18 mouse cellular contexts compared by ENCODE assay signal in genomic region chr12:40463828-40464227, GRCm38 (mm10). TPM values are rescaled to one million over a fixed set of nuclear protein-coding genes. Genes with fewer than 3 reads are reported as not detected.
DNase-seq lines count a peak whose midpoint lies in the region; ATAC-seq and TF ChIP-seq lines count a peak whose summit lies in the region.
"Had no signal": no experiment of that assay in that cellular context is flagged by ENCODE, and none has a peak within 500 bp of the region (broad histone marks: within the 10 kb centered on the region; RNA-seq: fewer than 3 reads in every experiment).

No protein-coding gene starts in this region.

- WGBS in forebrain, embryonic 14.5 days: 55% methylated on average over 2 of the region's 2 CpGs
- 46% methylated on average over 2 of the region's 2 CpGs for WGBS in forebrain, embryonic 13.5 days
- 60% methylated on average over 2 of the region's 2 CpGs for WGBS in hindbrain, embryonic 10.5 days
- 59% methylated on average over 2 of the region's 2 CpGs for WGBS in hindbrain, embryonic 14.5 days
- WGBS in lung, embryonic 14.5 days: 43% methylated on average over 2 of the region's 2 CpGs
- WGBS in lung, adult 2 months: 27% methylated on average over 2 of the region's 2 CpGs

- no peaks in the 10 kb centered on the region for H3K36me3 ChIP-seq in forebrain, embryonic 14.5 days (ENCODE audit: control insufficient read depth, insufficient read depth, low read length)
- no peaks in the 10 kb centered on the region for H3K36me3 ChIP-seq in forebrain, embryonic 13.5 days (ENCODE audit: poor library complexity, severe bottlenecking)
- H3K36me3 ChIP-seq in hindbrain, embryonic 10.5 days: no peaks in the 10 kb centered on the region
- H3K36me3 ChIP-seq in hindbrain, embryonic 14.5 days (replicated peaks; ENCODE audit: control insufficient read depth, insufficient read depth): no peaks in the 10 kb centered on the region
- H3K36me3 ChIP-seq in lung, embryonic 14.5 days (ENCODE audit: insufficient read depth): no peaks in the 10 kb centered on the region
- H3K36me3 ChIP-seq: embryonic facial prominence, embryonic 12.5 days; limb, embryonic 12.5 days; stomach, embryonic 15.5 days had no signal

- no peak overlapping the region for H3K27ac ChIP-seq in forebrain, embryonic 14.5 days (ENCODE audit: low read depth, low read length)
- no peak overlapping the region for H3K27ac ChIP-seq in forebrain, embryonic 13.5 days
- peak overlapping the region; percentile 64 for H3K27ac ChIP-seq in hindbrain, embryonic 10.5 days
- no peak overlapping the region for H3K27ac ChIP-seq in hindbrain, embryonic 14.5 days
- H3K27ac ChIP-seq in lung, embryonic 14.5 days (ENCODE audit: low read depth): 0 out of 2 replicates have a peak overlapping the region, but pooled peaks have one; percentile 12
- H3K27ac ChIP-seq: embryonic facial prominence, embryonic 12.5 days; kidney, postnatal 0 days; limb, embryonic 12.5 days; liver, embryonic 14.5 days; stomach, embryonic 15.5 days had no signal

- no peak overlapping the region for H3K9ac ChIP-seq in forebrain, embryonic 14.5 days (ENCODE audit: low read length)
- H3K9ac ChIP-seq in forebrain, embryonic 13.5 days: no peak overlapping the region
- no peak overlapping the region for H3K9ac ChIP-seq in hindbrain, embryonic 14.5 days
- no peak overlapping the region for H3K9ac ChIP-seq in lung, embryonic 14.5 days
- H3K9ac ChIP-seq: embryonic facial prominence, embryonic 12.5 days; limb, embryonic 12.5 days; liver, embryonic 14.5 days; stomach, embryonic 15.5 days had no signal

- no peaks in the 10 kb centered on the region for H3K27me3 ChIP-seq in forebrain, embryonic 14.5 days (replicated peaks; ENCODE audit: control insufficient read depth, insufficient read depth, low read length)
- H3K27me3 ChIP-seq in forebrain, embryonic 13.5 days: no peaks in the 10 kb centered on the region
- H3K27me3 ChIP-seq in hindbrain, embryonic 10.5 days (ENCODE audit: insufficient read depth, poor library complexity, severe bottlenecking): no peaks in the 10 kb centered on the region
- no peaks in the 10 kb centered on the region for H3K27me3 ChIP-seq in hindbrain, embryonic 14.5 days (ENCODE audit: control insufficient read depth, insufficient read depth, low read length)
- H3K27me3 ChIP-seq in lung, embryonic 14.5 days (ENCODE audit: insufficient read depth, low read length): no peaks in the 10 kb centered on the region
- H3K27me3 ChIP-seq: CH12.LX; embryonic facial prominence, embryonic 12.5 days; limb, embryonic 12.5 days; stomach, embryonic 15.5 days had no signal

- no peaks in the 10 kb centered on the region for H3K9me3 ChIP-seq in forebrain, embryonic 14.5 days (replicated peaks; ENCODE audit: control insufficient read depth, low read length)
- H3K9me3 ChIP-seq in forebrain, embryonic 13.5 days (replicated peaks): no peaks in the 10 kb centered on the region
- H3K9me3 ChIP-seq in hindbrain, embryonic 10.5 days: no peaks in the 10 kb centered on the region
- H3K9me3 ChIP-seq in hindbrain, embryonic 14.5 days (ENCODE audit: control insufficient read depth, low read length): no peaks in the 10 kb centered on the region
- H3K9me3 ChIP-seq in lung, embryonic 14.5 days (ENCODE audit: low read depth, low read length): no peaks in the 10 kb centered on the region
- H3K9me3 ChIP-seq: embryonic facial prominence, embryonic 12.5 days; limb, embryonic 12.5 days; megakaryocyte, embryonic 14.5 days; stomach, embryonic 15.5 days had no signal

- no peak for DNase-seq in forebrain, embryonic 14.5 days (ENCODE audit: low spot score)
- no peak for DNase-seq in hindbrain, embryonic 10.5 days (ENCODE audit: low spot score)
- DNase-seq in hindbrain, embryonic 14.5 days (ENCODE audit: low spot score): no peak
- DNase-seq in lung, embryonic 14.5 days: peak; percentile 52
- no peak for DNase-seq in lung, adult 2 months
- peak; percentile 67 for DNase-seq in lung, postnatal 25 days (ENCODE audit: low spot score)
- no peak for DNase-seq in thymus, postnatal 25 days
- DNase-seq: adrenal gland, adult 2 months; thymus, adult 2 months had no signal

- no peak for TF ChIP-seq CTCF in lung, embryonic 14.5 days (IDR thresholded peaks at IDR 0.05; ENCODE audit: low read depth)
- no peak for TF ChIP-seq CTCF in lung, adult 2 months (IDR thresholded peaks at IDR 0.05; ENCODE audit: insufficient read depth, low read length)

- H3K4me1 ChIP-seq in forebrain, embryonic 14.5 days (ENCODE audit: control insufficient read depth, insufficient read depth, low read length): peaks cover 13% of the 10 kb centered on the region
- peaks cover 26% of the 10 kb centered on the region; the same call in 1 of the 2 replicates for H3K4me1 ChIP-seq in forebrain, embryonic 13.5 days
- peaks cover 56% of the 10 kb centered on the region for H3K4me1 ChIP-seq in hindbrain, embryonic 10.5 days (replicated peaks)
- peaks cover 52% of the 10 kb centered on the region for H3K4me1 ChIP-seq in hindbrain, embryonic 14.5 days (replicated peaks; ENCODE audit: control insufficient read depth, insufficient read depth, low read length)
- peaks cover 19% of the 10 kb centered on the region for H3K4me1 ChIP-seq in lung, embryonic 14.5 days (ENCODE audit: insufficient read depth)
- peaks cover 28% of the 10 kb centered on the region for H3K4me1 ChIP-seq in lung, adult 2 months (ENCODE audit: control insufficient read depth, insufficient read depth, low read length)
- H3K4me1 ChIP-seq: megakaryocyte, embryonic 14.5 days; stomach, embryonic 15.5 days had no signal

- ATAC-seq in forebrain, embryonic 14.5 days: peak; percentile 18; the same call in 1 of the 2 replicates
- no peak for ATAC-seq in forebrain, embryonic 13.5 days
- ATAC-seq in hindbrain, embryonic 14.5 days (ENCODE audit: low FRiP score): no peak
- peak; percentile 49 for ATAC-seq in lung, embryonic 14.5 days (ENCODE audit: insufficient read depth)
- ATAC-seq: intestine, embryonic 16.5 days had no signal

- no peak for TF ChIP-seq POLR2A in lung, adult 2 months (IDR thresholded peaks at IDR 0.05; ENCODE audit: borderline replicate concordance, extremely low read depth, low read depth, low read length)

- no peak overlapping the region for H3K4me3 ChIP-seq in forebrain, embryonic 14.5 days (ENCODE audit: low read depth, low read length)
- H3K4me3 ChIP-seq in forebrain, embryonic 13.5 days: no peak overlapping the region
- H3K4me3 ChIP-seq in hindbrain, embryonic 10.5 days: no peak overlapping the region
- H3K4me3 ChIP-seq in hindbrain, embryonic 14.5 days (replicated peaks; ENCODE audit: low read length): no peak overlapping the region
- H3K4me3 ChIP-seq in lung, embryonic 14.5 days (ENCODE audit: low read depth, low read length): no peak overlapping the region
- no peak overlapping the region for H3K4me3 ChIP-seq in lung, adult 2 months (replicated peaks; ENCODE audit: extremely low read depth, low read depth, low read length)
- H3K4me3 ChIP-seq: embryonic facial prominence, embryonic 12.5 days; limb, embryonic 12.5 days; megakaryocyte, embryonic 14.5 days; stomach, embryonic 15.5 days had no signal

- no peak overlapping the region for H3K4me2 ChIP-seq in forebrain, embryonic 14.5 days (ENCODE audit: low read length)
- H3K4me2 ChIP-seq in forebrain, embryonic 13.5 days: no peak overlapping the region
- H3K4me2 ChIP-seq in hindbrain, embryonic 14.5 days (replicated peaks): no peak overlapping the region
- H3K4me2 ChIP-seq in lung, embryonic 14.5 days: peak overlapping the region; percentile 23; the same call in 1 of the 2 replicates
- H3K4me2 ChIP-seq: embryonic facial prominence, embryonic 12.5 days; limb, embryonic 12.5 days; stomach, embryonic 15.5 days had no signal

RNA-seq across cellular contexts. Expression of gene Dock4, which starts 18.1 kb away (rescaled TPM):
- 9.7 and 16.9 TPM in 2 replicates for polyA plus RNA-seq in forebrain, embryonic 14.5 days (2014; fragmentation: Nextera tagmentation; extraction: Ambion mirVana)
- 24.5 and 27.0 TPM in 2 replicates for polyA plus RNA-seq in forebrain, embryonic 13.5 days (2015; fragmentation: Nextera tagmentation; extraction: Ambion mirVana)
- polyA plus RNA-seq in hindbrain, embryonic 10.5 days (2016; fragmentation: Nextera tagmentation; extraction: Ambion mirVana): 17.6 and 25.1 TPM in 2 replicates
- polyA plus RNA-seq in hindbrain, embryonic 14.5 days (2014; fragmentation: Nextera tagmentation; extraction: Ambion mirVana): 28.1 and 34.1 TPM in 2 replicates
- polyA plus RNA-seq in lung, embryonic 14.5 days (2014; fragmentation: Nextera tagmentation; extraction: Ambion mirVana): 24.2 and 28.9 TPM in 2 replicates
- 19.7 and 21.9 TPM in 2 replicates for polyA plus RNA-seq in lung, adult 2 months (2012; rRNA removed)

RNA-seq across cellular contexts. Expression of gene Zfp277, which starts 18.1 kb away (rescaled TPM):
- 32.5 and 37.6 TPM in 2 replicates for polyA plus RNA-seq in forebrain, embryonic 14.5 days (2014; fragmentation: Nextera tagmentation; extraction: Ambion mirVana)
- polyA plus RNA-seq in forebrain, embryonic 13.5 days (2015; fragmentation: Nextera tagmentation; extraction: Ambion mirVana): 28.9 and 29.5 TPM in 2 replicates
- polyA plus RNA-seq in hindbrain, embryonic 10.5 days (2016; fragmentation: Nextera tagmentation; extraction: Ambion mirVana): 36.0 and 37.8 TPM in 2 replicates
- 31.8 and 37.4 TPM in 2 replicates for polyA plus RNA-seq in hindbrain, embryonic 14.5 days (2014; fragmentation: Nextera tagmentation; extraction: Ambion mirVana)
- 45.5 and 46.7 TPM in 2 replicates for polyA plus RNA-seq in lung, embryonic 14.5 days (2014; fragmentation: Nextera tagmentation; extraction: Ambion mirVana)
- 3.5 and 6.1 TPM in 2 replicates for polyA plus RNA-seq in lung, adult 2 months (2012; rRNA removed)

Comparison
In these comparisons a context has a peak if more than half of its experiments do, and no peak if none do; other contexts are left out.
1. ATAC-seq: peak in forebrain, embryonic 14.5 days (single experiment) and lung, embryonic 14.5 days (single experiment); none in forebrain, embryonic 13.5 days (single experiment) and hindbrain, embryonic 14.5 days (single experiment).
2. DNase-seq: peak in lung, embryonic 14.5 days (single experiment) and lung, postnatal 25 days (single experiment); none in forebrain, embryonic 14.5 days (single experiment), hindbrain, embryonic 10.5 days (single experiment), hindbrain, embryonic 14.5 days (single experiment), lung, adult 2 months (single experiment) and thymus, postnatal 25 days (single experiment).
3. H3K27ac ChIP-seq: peak in hindbrain, embryonic 10.5 days (single experiment) and lung, embryonic 14.5 days (single experiment); none in forebrain, embryonic 14.5 days (single experiment), forebrain, embryonic 13.5 days (single experiment) and hindbrain, embryonic 14.5 days (single experiment).